Mouse (Mus musculus) MEL (cell line): ENCODE data around the gene Ebf4.

Experiments used
- CTCF ChIP-seq, 3 experiments: IDR thresholded peaks in 2 of 3; conservative IDR thresholded peaks in 1 of 3; 2 replicates each; pipeline ENCODE4 v1.5.1; 2011 to 2012; ENCODE audit warnings: low read length in 3 of 3, low read depth in 2 of 3, mild to moderate bottlenecking in 2 of 3, improper control_type of control experiment in 1 of 3, inconsistent platforms in 1 of 3, mixed read lengths in 1 of 3, moderate library complexity in 1 of 3; ENCODE audit not compliant: control insufficient read depth in 1 of 3, insufficient read depth in 1 of 3, poor library complexity in 1 of 3, severe bottlenecking in 1 of 3
- GABPA ChIP-seq: IDR thresholded peaks from 2 replicates; pipeline ENCODE4 v1.6.1; 2012; ENCODE audit warnings: low read depth, mild to moderate bottlenecking, inconsistent platforms, low read length, improper control_type of control experiment, moderate library complexity
- POLR2A ChIP-seq, 2 experiments: IDR thresholded peaks; 2 replicates each; pipeline ENCODE4 v1.6.1; 2011 to 2012; ENCODE audit warnings: low read length in 2 of 2, mild to moderate bottlenecking in 2 of 2, control low read depth in 1 of 2, improper control_type of control experiment in 1 of 2, low read depth in 1 of 2, moderate library complexity in 1 of 2; ENCODE audit not compliant: control insufficient read depth in 1 of 2, insufficient read depth in 1 of 2, poor library complexity in 1 of 2
- POLR2AphosphoS5 ChIP-seq: IDR thresholded peaks from 2 replicates; pipeline ENCODE4 v1.6.1; 2012; ENCODE audit warnings: low read depth, borderline replicate concordance, mild to moderate bottlenecking, inconsistent platforms, low read length, moderate library complexity, mixed read lengths
- USF1 ChIP-seq: IDR thresholded peaks from 2 replicates; pipeline ENCODE4 v1.6.1; 2014; ENCODE audit warnings: low read depth, mild to moderate bottlenecking, inconsistent platforms, low read length, improper control_type of control experiment, moderate library complexity
- ZC3H11A ChIP-seq: IDR thresholded peaks from 2 replicates; pipeline ENCODE4 v1.6.1; 2012; ENCODE audit warnings: low read depth, mild to moderate bottlenecking, inconsistent platforms, low read length, improper control_type of control experiment

DNA sequence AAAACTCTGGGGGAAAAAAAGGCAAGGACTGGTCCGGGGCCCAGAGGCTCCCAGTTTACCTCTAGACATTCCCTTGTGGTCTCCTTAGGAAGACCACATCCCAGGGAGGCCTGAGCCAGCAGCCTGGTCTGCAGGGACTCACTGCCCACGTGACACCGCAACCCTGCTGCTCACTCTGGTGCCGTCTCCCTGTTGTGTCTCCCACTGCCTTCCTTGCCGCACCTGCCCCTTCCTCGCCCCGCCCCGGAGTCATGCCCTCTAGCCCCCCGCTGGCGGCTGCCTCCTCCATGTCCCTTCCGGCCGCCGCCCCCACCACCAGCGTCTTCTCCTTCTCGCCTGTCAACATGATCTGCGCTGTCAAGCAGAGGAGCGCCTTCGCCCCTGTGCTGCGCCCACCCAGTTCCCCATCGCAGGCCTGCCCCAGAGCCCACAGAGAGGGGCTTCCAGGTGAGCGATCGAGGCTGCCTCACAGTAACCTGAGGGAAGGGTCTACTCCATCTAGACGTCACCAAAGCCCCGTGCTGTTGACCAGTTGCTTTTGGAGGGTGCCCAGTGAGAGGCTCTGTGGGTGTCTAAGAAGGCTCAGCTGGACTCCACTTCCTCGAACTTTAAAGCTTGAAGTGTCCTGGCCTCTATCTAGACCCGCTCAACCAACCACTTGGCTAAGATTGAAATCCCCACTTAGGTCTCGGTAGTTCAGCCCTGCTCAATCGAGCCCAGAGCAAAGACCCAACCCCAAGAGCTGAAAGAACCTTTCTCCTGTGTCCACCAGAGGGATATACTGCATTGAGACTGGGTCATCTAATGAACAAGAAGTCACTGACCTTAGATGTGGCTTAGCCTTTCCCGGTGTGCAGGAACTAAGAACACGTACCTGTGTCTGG is 70.5 kb downstream of the Ebf4 start:
- no peak for TF ChIP-seq USF1
- TF ChIP-seq GABPA = no peak
- no peak for TF ChIP-seq POLR2A (IDR thresholded peaks at IDR 0.05; ENCODE audit: control insufficient read depth in 1 of 2, insufficient read depth in 1 of 2, low read depth in 1 of 2, low read length in 2 of 2, poor library complexity in 1 of 2)
- no peak; a peak in 1 of 6 replicates for TF ChIP-seq CTCF (IDR thresholded peaks at IDR 0.05 in 2 of 3, conservative IDR thresholded peaks at IDR 0.05 in 1 of 3; ENCODE audit: control insufficient read depth in 1 of 3, insufficient read depth in 1 of 3, low read depth in 2 of 3, low read length in 3 of 3, poor library complexity in 1 of 3, severe bottlenecking in 1 of 3)
- no peak for TF ChIP-seq POLR2AphosphoS5
- no peak for TF ChIP-seq ZC3H11A
